Mouse (Mus musculus): ENCODE measurements around the gene Ahcyl1. TPM values are rescaled to one million over a fixed set of nuclear protein-coding genes. Genes with fewer than 3 reads are reported as not detected.
A peak's percentile ranks its signal among the peaks of the same experiment; 100 is the strongest.

The Ahcyl1 gene
- total RNA-seq, 2 experiments from 2014 or later, result 25.1 to 52.5 TPM

- peak; percentile 96 for ATAC-seq (ENCODE audit: poor library complexity, severe bottlenecking)
These were observed 9.8 kb upstream of the Ahcyl1 start for GRCm38 (mm10) chr3:107706164-107706563.

GRCm38 (mm10) chr3:107704371-107704705 lies 8.0 kb upstream of the Ahcyl1 start:
- ATAC-seq (ENCODE audit: poor library complexity, severe bottlenecking), result no peak

- ATAC-seq (ENCODE audit: poor library complexity, severe bottlenecking), result no peak
These were observed 7.5 kb upstream of the Ahcyl1 start for GRCm38 (mm10) chr3:107703675-107704370.

- no peak for ATAC-seq (ENCODE audit: poor library complexity, severe bottlenecking)
These were observed 5.5 kb upstream of the Ahcyl1 start for GRCm38 (mm10) chr3:107701767-107702394.

- ATAC-seq (ENCODE audit: poor library complexity, severe bottlenecking), result no peak
These were observed 4.3 kb upstream of the Ahcyl1 start for GRCm38 (mm10) chr3:107700625-107701024.

- ATAC-seq (ENCODE audit: poor library complexity, severe bottlenecking), result no peak
These were observed 550 bp upstream of the Ahcyl1 start for GRCm38 (mm10) chr3:107696910-107697309.

GRCm38 (mm10) chr3:107695219-107695947 lies 977 bp downstream of the Ahcyl1 start:
- no peak for ATAC-seq (ENCODE audit: poor library complexity, severe bottlenecking)

GRCm38 (mm10) chr3:107694256-107694900 lies 2.0 kb downstream of the Ahcyl1 start:
- no peak for ATAC-seq (ENCODE audit: poor library complexity, severe bottlenecking)

- ATAC-seq (ENCODE audit: poor library complexity, severe bottlenecking), result no peak
These were observed 6.0 kb downstream of the Ahcyl1 start for GRCm38 (mm10) chr3:107690366-107690765.

- ATAC-seq (ENCODE audit: poor library complexity, severe bottlenecking), result no peak
These were observed 7.1 kb downstream of the Ahcyl1 start for GRCm38 (mm10) chr3:107689245-107689644.

- ATAC-seq (ENCODE audit: poor library complexity, severe bottlenecking), result no peak
These were observed 8.1 kb downstream of the Ahcyl1 start for GRCm38 (mm10) chr3:107688236-107688635.

GRCm38 (mm10) chr3:107686276-107686977 lies 9.9 kb downstream of the Ahcyl1 start:
- no peak for ATAC-seq (ENCODE audit: poor library complexity, severe bottlenecking)

- ATAC-seq (ENCODE audit: poor library complexity, severe bottlenecking), result no peak
These were observed 10.7 kb downstream of the Ahcyl1 start for GRCm38 (mm10) chr3:107685652-107686051.

GRCm38 (mm10) chr3:107683587-107683986 lies 12.8 kb downstream of the Ahcyl1 start:
- no peak for ATAC-seq (ENCODE audit: poor library complexity, severe bottlenecking)

GRCm38 (mm10) chr3:107680790-107681576 lies 15.4 kb downstream of the Ahcyl1 start:
- ATAC-seq (ENCODE audit: poor library complexity, severe bottlenecking), result no peak

GRCm38 (mm10) chr3:107671509-107671908 lies 24.9 kb downstream of the Ahcyl1 start:
- no peak for ATAC-seq (ENCODE audit: poor library complexity, severe bottlenecking)

- no peak for ATAC-seq (ENCODE audit: poor library complexity, severe bottlenecking)
These were observed 25.9 kb downstream of the Ahcyl1 start for GRCm38 (mm10) chr3:107670500-107670899.

- ATAC-seq (ENCODE audit: poor library complexity, severe bottlenecking), result no peak
These were observed 27.6 kb downstream of the Ahcyl1 start for GRCm38 (mm10) chr3:107668786-107669185.

- ATAC-seq (ENCODE audit: poor library complexity, severe bottlenecking), result no peak
These were observed 28.9 kb downstream of the Ahcyl1 start for GRCm38 (mm10) chr3:107667426-107667825.

GRCm38 (mm10) chr3:107664641-107665040 lies 31.7 kb downstream of the Ahcyl1 start:
- no peak for ATAC-seq (ENCODE audit: poor library complexity, severe bottlenecking)
